Mouse (Mus musculus) heart, embryonic 11.5 days (tissue): ENCODE measurements around the gene Usp8. TPM values are rescaled to one million over a fixed set of nuclear protein-coding genes. Genes with fewer than 3 reads are reported as not detected.

Experiments
- ATAC-seq: fragments of 200-750 bp; cut with Nextera tagmentation; replicated peaks from 2 replicates; pipeline ENCODE4 v1.8.0; 2017; ENCODE audit warnings: moderate library complexity; ENCODE audit not compliant: insufficient number of reproducible peaks, low FRiP score, low TSS enrichment
- H3K27ac ChIP-seq: fragments of 300-500 bp; sonication (generic); 2 replicates; pipeline ENCODE4 v1.5.1; 2014; ENCODE audit warnings: mild to moderate bottlenecking, low read depth, low read length
- H3K27me3 ChIP-seq: fragments of 300-500 bp; sonication (generic); 2 replicates; pipeline ENCODE4 v1.6.1; 2014; ENCODE audit warnings: mild to moderate bottlenecking, low read length, mixed read lengths; ENCODE audit not compliant: control insufficient read depth, insufficient read depth
- H3K36me3 ChIP-seq: fragments of 300-500 bp; sonication (generic); 2 replicates; pipeline ENCODE4 v1.6.1; 2014; ENCODE audit warnings: mild to moderate bottlenecking, low read length, moderate library complexity, mixed read lengths; ENCODE audit not compliant: control insufficient read depth, insufficient read depth
- H3K4me1 ChIP-seq: fragments of 300-500 bp; sonication (generic); 2 replicates; pipeline ENCODE4 v1.6.1; 2014; ENCODE audit warnings: low read length; ENCODE audit not compliant: control insufficient read depth, insufficient read depth
- H3K4me2 ChIP-seq: fragments of 300-500 bp; sonication (generic); 2 replicates; pipeline ENCODE4 v1.6.1; 2014; ENCODE audit warnings: mild to moderate bottlenecking, moderate library complexity
- H3K4me3 ChIP-seq: fragments of 300-500 bp; sonication (generic); 2 replicates; pipeline ENCODE4 v1.5.1; 2014; ENCODE audit warnings: low read depth, low read length
- H3K9ac ChIP-seq: fragments of 300-500 bp; sonication (generic); 2 replicates; pipeline ENCODE4 v1.6.1; 2014; ENCODE audit warnings: mild to moderate bottlenecking, low read depth, low read length, moderate library complexity
- H3K9me3 ChIP-seq: fragments of 300-500 bp; sonication (generic); replicated peaks from 2 replicates; pipeline ENCODE4 v1.6.1; 2016; ENCODE audit warnings: low read length; ENCODE audit not compliant: control insufficient read depth
- WGBS: fragments of 180-500 bp; shearing (Covaris S2); extraction: QIAGEN DNeasy Blood & Tissue Kit; methylation state at CpG from one replicate; pipeline ENCODE4 v1.1.7; 2014; ENCODE audit not compliant: insufficient replicate concordance; 5-methylcytosine and 5-hydroxymethylcytosine counted together
- polyA plus RNA-seq: library from polyadenylated mRNA; unstranded; fragments of >200 nt; fragmentation: Nextera tagmentation; extraction: Ambion mirVana; gene quantifications from 2 replicates; pipeline ENCODE4 v1.2.1, GENCODE M21; 2014

Usp8 gene
- polyA plus RNA-seq, 1 experiment from 2014 or later = 34.3 TPM

DNA sequence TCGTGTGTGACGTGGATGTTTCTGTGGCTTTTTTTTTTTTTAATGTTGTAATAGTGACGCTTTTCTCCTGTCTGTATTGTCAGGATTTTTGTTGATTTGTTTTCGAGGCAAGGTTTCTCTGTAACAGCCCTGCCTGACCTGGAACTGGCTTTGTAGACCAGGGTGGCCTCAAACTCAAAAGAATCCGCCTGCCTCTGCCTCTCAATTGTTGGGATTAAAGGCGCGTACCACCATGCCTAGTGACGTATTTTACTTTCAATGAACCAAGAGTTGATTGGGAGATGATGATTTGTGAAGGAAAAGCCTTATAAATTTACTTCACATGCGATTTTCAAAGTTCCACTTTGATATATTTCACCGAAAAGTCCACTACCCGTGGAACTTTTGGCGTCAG is 31.0 kb upstream of the Usp8 start, which contains the start of gene Gabpb1:
TSS of gene Gabpb1 (minus strand) at position 216 of the 394 bp plus-strand sequence.
- H3K27ac ChIP-seq = peak within 1 kb of the TSS; percentile 100
- H3K4me2 ChIP-seq = peak within 1 kb of the TSS; percentile 73
- peak within 1 kb of the TSS; percentile 80 for H3K4me3 ChIP-seq
- no peaks in the 10 kb centered on the region for H3K36me3 ChIP-seq
- H3K9ac ChIP-seq = peak within 1 kb of the TSS; percentile 99
- WGBS = 23% methylated on average over 12 of the region's 12 CpGs
- H3K9me3 ChIP-seq = no peaks in the 10 kb centered on the region
- no peaks in the 10 kb centered on the region for H3K27me3 ChIP-seq
- no peak for ATAC-seq
- H3K4me1 ChIP-seq = peaks cover 4% of the 10 kb centered on the region

GRCm38 (mm10) chr2:126677366-126677765 is 29.8 kb upstream of the Usp8 start:
- Histone ChIP-seq H3K4me3 (no peak overlapping the region), H3K4me2 (no peak overlapping the region), H3K9ac (no peak overlapping the region), H3K27me3 (no peaks in the 10 kb centered on the region), H3K36me3 (no peaks in the 10 kb centered on the region), H3K9me3 (no peaks in the 10 kb centered on the region), H3K4me1 (peaks cover 4% of the 10 kb centered on the region), H3K27ac (no peak overlapping the region)
- no peak for ATAC-seq
- WGBS = 100% methylated on average over 1 of the region's 1 CpGs

GRCm38 (mm10) chr2:126682333-126682732 is 24.8 kb upstream of the Usp8 start:
- Histone ChIP-seq H3K27ac (0 out of 2 replicates have a peak overlapping the region, but pooled peaks have one; percentile 22), H3K27me3 (no peaks in the 10 kb centered on the region), H3K9me3 (no peaks in the 10 kb centered on the region), H3K4me3 (no peak overlapping the region), H3K36me3 (peaks cover 3% of the 10 kb centered on the region; the same call in 1 of the 2 replicates), H3K9ac (no peak overlapping the region), H3K4me2 (peak overlapping the region; percentile 16), H3K4me1 (no peaks in the 10 kb centered on the region; the same call in 1 of the 2 replicates)
- WGBS = 53% methylated on average over 2 of the region's 2 CpGs
- ATAC-seq = no peak

- WGBS = 82% methylated on average over 1 of the region's 1 CpGs
- peaks cover 3% of the 10 kb centered on the region; the same call in 1 of the 2 replicates for H3K36me3 ChIP-seq
- ATAC-seq = no peak
- no peak overlapping the region for H3K9ac ChIP-seq
- no peaks in the 10 kb centered on the region; the same call in 1 of the 2 replicates for H3K4me1 ChIP-seq
- H3K27me3 ChIP-seq = no peaks in the 10 kb centered on the region
- no peaks in the 10 kb centered on the region for H3K9me3 ChIP-seq
- no peak overlapping the region for H3K27ac ChIP-seq
- no peak overlapping the region for H3K4me3 ChIP-seq
- no peak overlapping the region for H3K4me2 ChIP-seq
Measured at GRCm38 (mm10) chr2:126682937-126683336, 24.2 kb upstream of the Usp8 start.

DNA sequence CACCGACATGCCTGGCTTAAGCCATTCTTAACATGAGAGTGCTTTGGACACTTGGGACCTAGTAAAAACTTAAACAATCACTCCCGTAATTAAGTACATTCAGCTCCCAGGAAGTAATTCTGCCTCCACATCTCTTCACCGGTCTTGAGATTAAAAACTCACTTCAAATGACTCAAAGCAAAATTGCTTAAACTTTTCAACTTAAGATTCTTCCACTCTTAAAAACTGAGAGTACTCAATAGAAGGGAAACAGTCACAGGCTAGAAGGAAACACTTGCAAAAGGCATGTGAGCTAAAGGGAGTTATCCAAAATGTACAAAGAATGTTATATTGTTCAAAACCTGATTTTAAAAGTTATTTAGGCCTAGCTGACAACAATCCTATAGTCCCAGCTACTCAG is 15.8 kb upstream of the Usp8 start:
- no peaks in the 10 kb centered on the region for H3K4me1 ChIP-seq
- no peak overlapping the region for H3K9ac ChIP-seq
- no peaks in the 10 kb centered on the region for H3K27me3 ChIP-seq
- no peak overlapping the region for H3K4me3 ChIP-seq
- no peak overlapping the region for H3K4me2 ChIP-seq
- WGBS = 78% methylated on average over 3 of the region's 3 CpGs
- H3K9me3 ChIP-seq = no peaks in the 10 kb centered on the region
- H3K36me3 ChIP-seq = no peaks in the 10 kb centered on the region
- no peak overlapping the region for H3K27ac ChIP-seq
- no peak for ATAC-seq

DNA sequence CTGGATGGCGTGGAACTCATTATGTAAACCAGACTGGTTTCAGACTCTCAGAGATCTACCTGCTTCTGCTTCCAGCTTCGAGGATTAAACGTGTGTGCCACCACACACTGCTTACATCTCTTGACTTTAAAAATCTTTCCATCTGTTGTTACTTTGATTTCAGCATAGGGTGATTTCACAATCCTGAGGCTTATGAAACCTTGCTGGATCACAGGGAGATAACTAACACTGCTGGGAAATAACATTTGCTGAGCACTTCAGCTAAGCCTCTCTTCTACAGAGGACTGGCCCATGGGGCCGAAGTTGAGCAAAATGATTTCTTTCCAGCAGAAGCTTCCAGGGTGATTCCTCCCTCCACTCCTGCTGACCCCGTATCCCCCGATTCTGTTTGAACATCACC is 11.8 kb upstream of the Usp8 start:
- H3K9ac ChIP-seq = no peak overlapping the region
- 74% methylated on average over 6 of the region's 6 CpGs for WGBS
- H3K4me1 ChIP-seq = no peaks in the 10 kb centered on the region
- H3K27ac ChIP-seq = no peak overlapping the region
- no peaks in the 10 kb centered on the region for H3K27me3 ChIP-seq
- no peaks in the 10 kb centered on the region for H3K36me3 ChIP-seq
- H3K9me3 ChIP-seq = no peaks in the 10 kb centered on the region
- H3K4me3 ChIP-seq = no peak overlapping the region
- ATAC-seq = no peak
- H3K4me2 ChIP-seq = no peak overlapping the region

GRCm38 (mm10) chr2:126707438-126707779 is 281 bp downstream of the Usp8 start:
- H3K4me3 ChIP-seq = peak overlapping the region; percentile 96
- ATAC-seq = peak; percentile 82
- peak overlapping the region; percentile 89 for H3K9ac ChIP-seq
- H3K4me1 ChIP-seq = no peaks in the 10 kb centered on the region
- no peaks in the 10 kb centered on the region for H3K9me3 ChIP-seq
- H3K27ac ChIP-seq = peak overlapping the region; percentile 79
- 0% methylated on average over 23 of the region's 23 CpGs for WGBS
- peaks cover 5% of the 10 kb centered on the region; the same call in 1 of the 2 replicates for H3K27me3 ChIP-seq
- peak overlapping the region; percentile 60 for H3K4me2 ChIP-seq
- no peaks in the 10 kb centered on the region for H3K36me3 ChIP-seq

DNA sequence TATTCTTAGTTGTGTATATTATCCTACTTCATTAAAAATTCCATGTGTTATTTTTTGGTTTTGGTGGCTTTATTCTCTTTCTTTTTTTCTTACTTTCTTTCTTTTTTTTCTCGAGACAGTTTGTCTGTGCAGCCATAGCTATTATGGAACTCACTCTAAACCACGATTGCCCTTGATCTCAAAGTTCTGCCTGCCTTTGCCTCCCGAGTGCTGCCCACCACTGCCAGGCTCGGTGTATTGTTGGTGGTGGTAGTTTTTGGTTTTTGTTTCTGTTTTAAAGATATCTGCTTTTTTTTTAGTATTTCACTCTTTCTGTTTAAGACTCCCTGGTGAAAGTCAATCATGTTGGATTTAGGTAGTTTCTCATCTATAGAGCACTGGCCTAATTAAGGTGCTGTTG is 1.2 kb downstream of the Usp8 start:
- no peak overlapping the region for H3K9ac ChIP-seq
- H3K4me2 ChIP-seq = peak overlapping the region; percentile 60
- H3K4me3 ChIP-seq = peak overlapping the region; percentile 96; the same call in 1 of the 2 replicates
- H3K27ac ChIP-seq = no peak overlapping the region
- H3K4me1 ChIP-seq = no peaks in the 10 kb centered on the region
- WGBS = 84% methylated on average over 4 of the region's 4 CpGs
- H3K27me3 ChIP-seq = peaks cover 5% of the 10 kb centered on the region; the same call in 1 of the 2 replicates
- no peaks in the 10 kb centered on the region for H3K36me3 ChIP-seq
- no peak for ATAC-seq
- no peaks in the 10 kb centered on the region for H3K9me3 ChIP-seq

DNA sequence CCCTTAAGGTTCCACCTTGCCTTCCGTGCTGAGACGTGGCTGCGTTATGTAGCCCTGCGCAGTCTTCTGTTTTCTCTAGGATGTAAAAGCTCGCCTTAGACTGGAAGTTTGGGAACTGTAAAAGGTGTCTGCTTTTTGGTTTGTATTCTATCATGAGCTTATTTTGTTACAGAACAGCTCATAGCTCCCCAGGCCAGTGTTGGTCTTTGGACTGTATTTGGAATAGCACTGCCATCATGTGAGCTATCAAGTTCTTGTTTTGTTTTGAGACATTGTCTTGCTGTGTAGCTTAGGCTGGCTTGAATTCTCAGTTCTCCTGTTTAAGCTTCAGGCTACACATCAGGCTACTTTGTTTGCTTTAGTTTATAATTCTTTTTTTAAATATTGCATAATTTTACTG is 5.4 kb downstream of the Usp8 start:
- 95% methylated on average over 5 of the region's 5 CpGs for WGBS
- no peak overlapping the region for H3K27ac ChIP-seq
- ATAC-seq = no peak
- H3K4me2 ChIP-seq = no peak overlapping the region
- no peaks in the 10 kb centered on the region for H3K4me1 ChIP-seq
- peaks cover 2% of the 10 kb centered on the region; the same call in 1 of the 2 replicates for H3K36me3 ChIP-seq
- no peaks in the 10 kb centered on the region for H3K9me3 ChIP-seq
- no peak overlapping the region for H3K9ac ChIP-seq
- H3K4me3 ChIP-seq = no peak overlapping the region
- H3K27me3 ChIP-seq = no peaks in the 10 kb centered on the region
